Mouse (Mus musculus) thymus, adult 2 months (tissue): ENCODE results near the gene Ift27. TPM values are rescaled to one million over a fixed set of nuclear protein-coding genes. Genes with fewer than 3 reads are reported as not detected.

ENCODE experiments used
- DNase-seq: peaks from one replicate; pipeline ENCODE4 v3.0.0; 2021
- H3K27ac ChIP-seq: fragments of 200-500 bp; 2 replicates; pipeline ENCODE4 v1.5.1; 2012; ENCODE audit warnings: low read length, control low read depth; ENCODE audit not compliant: control insufficient read depth, insufficient read depth
- H3K27me3 ChIP-seq: fragments of 200-500 bp; 2 replicates; pipeline ENCODE4 v1.6.1; 2012; ENCODE audit warnings: mild to moderate bottlenecking, low read length, moderate library complexity, mixed read lengths; ENCODE audit not compliant: control insufficient read depth, insufficient read depth
- H3K36me3 ChIP-seq: fragments of 200-500 bp; 2 replicates; pipeline ENCODE4 v1.6.1; 2012; ENCODE audit warnings: mild to moderate bottlenecking, low read length, moderate library complexity; ENCODE audit not compliant: control insufficient read depth, insufficient read depth
- H3K4me1 ChIP-seq: fragments of 200-500 bp; replicated peaks from 2 replicates; pipeline ENCODE4 v1.6.1; 2012; ENCODE audit warnings: low read length; ENCODE audit not compliant: control insufficient read depth, insufficient read depth
- H3K4me3 ChIP-seq: fragments of 200-500 bp; 2 replicates; pipeline ENCODE4 v1.5.1; 2012; ENCODE audit warnings: mild to moderate bottlenecking, low read length, control low read depth, moderate library complexity; ENCODE audit not compliant: control insufficient read depth, insufficient read depth
- CTCF ChIP-seq: fragments of 200-500 bp; IDR thresholded peaks from 2 replicates; pipeline ENCODE4 v1.5.1; 2012; ENCODE audit warnings: mild to moderate bottlenecking, control low read depth, low read length, moderate library complexity, borderline replicate concordance; ENCODE audit not compliant: control insufficient read depth, poor library complexity, insufficient read depth; ENCODE audit errors: extremely low read depth
- POLR2A ChIP-seq: fragments of 200-500 bp; IDR thresholded peaks from 2 replicates; pipeline ENCODE4 v1.6.1; 2012; ENCODE audit warnings: mild to moderate bottlenecking, low read length, control low read depth, moderate library complexity; ENCODE audit not compliant: control insufficient read depth, poor library complexity, insufficient read depth; ENCODE audit errors: extremely low read depth
- WGBS: fragments of 180-500 bp; shearing (Covaris S2); methylation state at CpG from one replicate; pipeline ENCODE4 v1.1.7; 2018; 5-methylcytosine and 5-hydroxymethylcytosine counted together
- polyA plus RNA-seq: library from polyadenylated mRNA; depleted of rRNA; stranded (reverse); fragments of >200 nt; gene quantifications from 2 replicates; pipeline ENCODE4 v1.2.3, GENCODE M21; 2012

The Ift27 gene
- polyA plus RNA-seq, 1 experiment = 63.3 TPM

GRCm38 (mm10) chr15:78153045-78153775 lies 20.7 kb downstream of the Ift27 start:
- DNase-seq = no peak
- Histone ChIP-seq H3K4me3 (no peak overlapping the region), H3K4me1 (no peaks in the 10 kb centered on the region), H3K27me3 (no peaks in the 10 kb centered on the region), H3K27ac (no peak overlapping the region), H3K36me3 (no peaks in the 10 kb centered on the region)
- WGBS = 72% methylated on average over 11 of the region's 11 CpGs
- no peak for TF ChIP-seq POLR2A
- TF ChIP-seq CTCF = no peak

- H3K27me3 ChIP-seq = no peaks in the 10 kb centered on the region
- no peak overlapping the region for H3K4me3 ChIP-seq
- TF ChIP-seq POLR2A = no peak
- no peak for TF ChIP-seq CTCF
- no peak overlapping the region for H3K27ac ChIP-seq
- no peaks in the 10 kb centered on the region for H3K36me3 ChIP-seq
- no peak for DNase-seq
- WGBS = 64% methylated on average over 7 of the region's 7 CpGs
- H3K4me1 ChIP-seq = no peaks in the 10 kb centered on the region
Observed at GRCm38 (mm10) chr15:78148565-78148964, 25.3 kb downstream of the Ift27 start.

- WGBS = 83% methylated on average over 8 of the region's 8 CpGs
- H3K4me1 ChIP-seq = no peaks in the 10 kb centered on the region
- TF ChIP-seq CTCF = no peak
- TF ChIP-seq POLR2A = no peak
- no peak for DNase-seq
- no peak overlapping the region for H3K4me3 ChIP-seq
- no peaks in the 10 kb centered on the region for H3K27me3 ChIP-seq
- no peaks in the 10 kb centered on the region for H3K36me3 ChIP-seq
- H3K27ac ChIP-seq = no peak overlapping the region
Observed at GRCm38 (mm10) chr15:78140226-78140625, 33.7 kb downstream of the Ift27 start.

- H3K36me3 ChIP-seq = no peaks in the 10 kb centered on the region
- TF ChIP-seq CTCF = no peak
- no peak for TF ChIP-seq POLR2A
- no peak overlapping the region for H3K4me3 ChIP-seq
- no peak overlapping the region for H3K27ac ChIP-seq
- no peaks in the 10 kb centered on the region for H3K4me1 ChIP-seq
- no peaks in the 10 kb centered on the region for H3K27me3 ChIP-seq
- WGBS = 76% methylated on average over 6 of the region's 6 CpGs
- DNase-seq = no peak
Observed at GRCm38 (mm10) chr15:78134606-78135005, 39.3 kb downstream of the Ift27 start.

- Histone ChIP-seq H3K27me3 (no peaks in the 10 kb centered on the region), H3K4me3 (no peak overlapping the region), H3K36me3 (no peaks in the 10 kb centered on the region), H3K27ac (no peak overlapping the region), H3K4me1 (no peaks in the 10 kb centered on the region)
- no peak for TF ChIP-seq CTCF
- no peak for TF ChIP-seq POLR2A
- 75% methylated on average over 2 of the region's 2 CpGs for WGBS
- no peak for DNase-seq
Observed at GRCm38 (mm10) chr15:78133389-78133788, 40.5 kb downstream of the Ift27 start.

- TF ChIP-seq CTCF (no peak), POLR2A (no peak)
- Histone ChIP-seq H3K4me1 (no peaks in the 10 kb centered on the region), H3K4me3 (no peak within 1 kb of the TSS), H3K36me3 (no peaks in the 10 kb centered on the region), H3K27me3 (no peaks in the 10 kb centered on the region), H3K27ac (no peak within 1 kb of the TSS)
- peak; percentile 87 for DNase-seq
- WGBS = 1% methylated on average over 40 of the region's 42 CpGs
Observed at GRCm38 (mm10) chr15:78119704-78120103, 54.2 kb downstream of the Ift27 start, which contains the start of gene Cacng2. Gene Cacng2, minus strand, starts transcription at chr15:78120028.
